Mouse (Mus musculus): Measurements from ENCODE around the gene Rpl10-ps3. TPM values are rescaled to one million over a fixed set of nuclear protein-coding genes. Genes with fewer than 3 reads are reported as not detected.

Rpl10-ps3 gene
- 294 and 423 TPM in 2 replicates for polyA plus RNA-seq (2015; fragmentation: Nextera tagmentation; extraction: Ambion mirVana)

GRCm38 (mm10) chr9:50344868-50345267, at the start of gene Rpl10-ps3:
Rpl10-ps3 (minus strand) TSS chr9:50344968.
- Histone ChIP-seq H3K4me3 (no peak within 1 kb of the TSS), H3K9ac (no peak within 1 kb of the TSS), H3K9me3 (no peaks in the 10 kb centered on the region), H3K36me3 (no peaks in the 10 kb centered on the region), H3K4me2 (no peak within 1 kb of the TSS), H3K27me3 (no peaks in the 10 kb centered on the region), H3K4me1 (no peaks in the 10 kb centered on the region), H3K27ac (no peak within 1 kb of the TSS)
- no peak for ATAC-seq (ENCODE audit: insufficient number of reproducible peaks, insufficient read depth, low FRiP score, low TSS enrichment, low read depth)
- WGBS = 96% methylated on average over 10 of the region's 13 CpGs

GRCm38 (mm10) chr9:50375598-50375997, 30.8 kb upstream of the Rpl10-ps3 start:
- H3K4me2 ChIP-seq = no peak overlapping the region
- H3K4me1 ChIP-seq = no peaks in the 10 kb centered on the region
- H3K27me3 ChIP-seq = no peaks in the 10 kb centered on the region
- no peaks in the 10 kb centered on the region for H3K9me3 ChIP-seq
- no peak overlapping the region for H3K4me3 ChIP-seq
- H3K27ac ChIP-seq = no peak overlapping the region
- H3K36me3 ChIP-seq = no peaks in the 10 kb centered on the region
- no peak for ATAC-seq (ENCODE audit: insufficient number of reproducible peaks, insufficient read depth, low FRiP score, low TSS enrichment, low read depth)
- 66% methylated on average over 6 of the region's 6 CpGs for WGBS
- no peak overlapping the region for H3K9ac ChIP-seq

- no peaks in the 10 kb centered on the region for H3K36me3 ChIP-seq
- no peaks in the 10 kb centered on the region for H3K4me1 ChIP-seq
- H3K4me3 ChIP-seq = no peak overlapping the region
- H3K9me3 ChIP-seq = no peaks in the 10 kb centered on the region
- 87% methylated on average over 5 of the region's 5 CpGs for WGBS
- ATAC-seq (ENCODE audit: insufficient number of reproducible peaks, insufficient read depth, low FRiP score, low TSS enrichment, low read depth) = no peak
- H3K27me3 ChIP-seq = no peaks in the 10 kb centered on the region
- no peak overlapping the region for H3K4me2 ChIP-seq
- no peak overlapping the region for H3K27ac ChIP-seq
- no peak overlapping the region for H3K9ac ChIP-seq
These were observed 29.9 kb upstream of the Rpl10-ps3 start for GRCm38 (mm10) chr9:50374666-50375065.

- H3K9ac ChIP-seq = no peak overlapping the region
- H3K9me3 ChIP-seq = no peaks in the 10 kb centered on the region
- H3K27me3 ChIP-seq = no peaks in the 10 kb centered on the region
- no peak overlapping the region for H3K27ac ChIP-seq
- no peak for ATAC-seq (ENCODE audit: insufficient number of reproducible peaks, insufficient read depth, low FRiP score, low TSS enrichment, low read depth)
- 73% methylated on average over 8 of the region's 8 CpGs for WGBS
- no peak overlapping the region for H3K4me2 ChIP-seq
- H3K4me3 ChIP-seq = no peak overlapping the region
- H3K36me3 ChIP-seq = no peaks in the 10 kb centered on the region
- H3K4me1 ChIP-seq = peaks cover 10% of the 10 kb centered on the region
These were observed 24.0 kb upstream of the Rpl10-ps3 start for GRCm38 (mm10) chr9:50368551-50369297.

GRCm38 (mm10) chr9:50365059-50365780, 20.5 kb upstream of the Rpl10-ps3 start:
- Histone ChIP-seq H3K27ac (peak overlapping the region; percentile 16; the same call in 1 of the 2 replicates), H3K4me2 (no peak overlapping the region)
- ATAC-seq (ENCODE audit: insufficient number of reproducible peaks, insufficient read depth, low FRiP score, low TSS enrichment, low read depth) = no peak

GRCm38 (mm10) chr9:50363962-50364361, 19.2 kb upstream of the Rpl10-ps3 start:
- H3K36me3 ChIP-seq = no peaks in the 10 kb centered on the region
- no peak for ATAC-seq (ENCODE audit: insufficient number of reproducible peaks, insufficient read depth, low FRiP score, low TSS enrichment, low read depth)
- H3K4me1 ChIP-seq = peaks cover 10% of the 10 kb centered on the region
- H3K9me3 ChIP-seq = no peaks in the 10 kb centered on the region
- H3K4me3 ChIP-seq = no peak overlapping the region
- 87% methylated on average over 2 of the region's 2 CpGs for WGBS
- no peak overlapping the region for H3K27ac ChIP-seq
- no peak overlapping the region for H3K4me2 ChIP-seq
- H3K9ac ChIP-seq = no peak overlapping the region
- no peaks in the 10 kb centered on the region for H3K27me3 ChIP-seq

More at GRCm38 (mm10) chr9:50365059-50365780, 20.5 kb upstream of the Rpl10-ps3 start:
- no peak overlapping the region for H3K4me3 ChIP-seq
- no peaks in the 10 kb centered on the region for H3K9me3 ChIP-seq
- H3K36me3 ChIP-seq = no peaks in the 10 kb centered on the region
- H3K27me3 ChIP-seq = no peaks in the 10 kb centered on the region
- WGBS = 45% methylated on average over 11 of the region's 11 CpGs
- H3K9ac ChIP-seq = no peak overlapping the region
- peaks cover 10% of the 10 kb centered on the region for H3K4me1 ChIP-seq

GRCm38 (mm10) chr9:50363259-50363658, 18.5 kb upstream of the Rpl10-ps3 start:
- no peaks in the 10 kb centered on the region for H3K9me3 ChIP-seq
- no peak overlapping the region for H3K27ac ChIP-seq
- H3K27me3 ChIP-seq = no peaks in the 10 kb centered on the region
- WGBS = 78% methylated on average over 5 of the region's 5 CpGs
- no peak overlapping the region for H3K4me3 ChIP-seq
- H3K9ac ChIP-seq = no peak overlapping the region
- peaks cover 10% of the 10 kb centered on the region for H3K4me1 ChIP-seq
- no peak for ATAC-seq (ENCODE audit: insufficient number of reproducible peaks, insufficient read depth, low FRiP score, low TSS enrichment, low read depth)
- H3K36me3 ChIP-seq = no peaks in the 10 kb centered on the region
- no peak overlapping the region for H3K4me2 ChIP-seq

- 51% methylated on average over 3 of the region's 3 CpGs for WGBS
- no peaks in the 10 kb centered on the region for H3K9me3 ChIP-seq
- no peaks in the 10 kb centered on the region for H3K27me3 ChIP-seq
- no peak overlapping the region for H3K27ac ChIP-seq
- no peak overlapping the region for H3K4me2 ChIP-seq
- H3K4me3 ChIP-seq = no peak overlapping the region
- H3K9ac ChIP-seq = no peak overlapping the region
- no peaks in the 10 kb centered on the region for H3K36me3 ChIP-seq
- peaks cover 10% of the 10 kb centered on the region for H3K4me1 ChIP-seq
- no peak for ATAC-seq (ENCODE audit: insufficient number of reproducible peaks, insufficient read depth, low FRiP score, low TSS enrichment, low read depth)
These were observed 17.8 kb upstream of the Rpl10-ps3 start for GRCm38 (mm10) chr9:50362556-50362955.

- Histone ChIP-seq H3K9ac (no peak overlapping the region), H3K4me1 (peaks cover 5% of the 10 kb centered on the region), H3K4me2 (no peak overlapping the region), H3K36me3 (no peaks in the 10 kb centered on the region), H3K4me3 (no peak overlapping the region), H3K27me3 (no peaks in the 10 kb centered on the region), H3K27ac (no peak overlapping the region), H3K9me3 (no peaks in the 10 kb centered on the region)
- ATAC-seq (ENCODE audit: insufficient number of reproducible peaks, insufficient read depth, low FRiP score, low TSS enrichment, low read depth) = no peak
- 77% methylated on average over 3 of the region's 3 CpGs for WGBS
These were observed 15.6 kb upstream of the Rpl10-ps3 start for GRCm38 (mm10) chr9:50360370-50360769.

GRCm38 (mm10) chr9:50357331-50357730, 12.6 kb upstream of the Rpl10-ps3 start:
- Histone ChIP-seq H3K36me3 (no peaks in the 10 kb centered on the region), H3K4me1 (no peaks in the 10 kb centered on the region), H3K27me3 (no peaks in the 10 kb centered on the region), H3K9me3 (no peaks in the 10 kb centered on the region), H3K4me2 (no peak overlapping the region), H3K27ac (no peak overlapping the region), H3K4me3 (no peak overlapping the region), H3K9ac (no peak overlapping the region)
- no peak for ATAC-seq (ENCODE audit: insufficient number of reproducible peaks, insufficient read depth, low FRiP score, low TSS enrichment, low read depth)
- 71% methylated on average over 3 of the region's 3 CpGs for WGBS

- no peak for ATAC-seq (ENCODE audit: insufficient number of reproducible peaks, insufficient read depth, low FRiP score, low TSS enrichment, low read depth)
- Histone ChIP-seq H3K9me3 (no peaks in the 10 kb centered on the region), H3K4me3 (no peak overlapping the region), H3K4me2 (no peak overlapping the region), H3K36me3 (no peaks in the 10 kb centered on the region), H3K27me3 (no peaks in the 10 kb centered on the region; the same call in 1 of the 2 replicates), H3K9ac (no peak overlapping the region), H3K4me1 (no peaks in the 10 kb centered on the region), H3K27ac (no peak overlapping the region)
- 69% methylated on average over 4 of the region's 4 CpGs for WGBS
These were observed 7.0 kb upstream of the Rpl10-ps3 start for GRCm38 (mm10) chr9:50351746-50352145.

GRCm38 (mm10) chr9:50350571-50350970, 5.8 kb upstream of the Rpl10-ps3 start:
- WGBS = 67% methylated on average over 1 of the region's 1 CpGs
- no peak overlapping the region for H3K4me2 ChIP-seq
- no peaks in the 10 kb centered on the region for H3K36me3 ChIP-seq
- no peaks in the 10 kb centered on the region for H3K4me1 ChIP-seq
- no peak overlapping the region for H3K27ac ChIP-seq
- H3K27me3 ChIP-seq = no peaks in the 10 kb centered on the region; the same call in 1 of the 2 replicates
- H3K9me3 ChIP-seq = no peaks in the 10 kb centered on the region
- ATAC-seq (ENCODE audit: insufficient number of reproducible peaks, insufficient read depth, low FRiP score, low TSS enrichment, low read depth) = no peak
- H3K9ac ChIP-seq = no peak overlapping the region
- H3K4me3 ChIP-seq = no peak overlapping the region
